Mouse (Mus musculus) natural killer cell, adult 2 months (primary cell): ENCODE data around the gene Clk4.

Experiments
- DNase-seq, 2 experiments: peaks; one replicate each; pipeline ENCODE4 v3.0.0; 2022; ENCODE audit warnings: low spot score in 2 of 2

Clk4 gene

GRCm38 (mm10) chr11:51308306-51308705 lies 46.8 kb downstream of the Clk4 start:
- no peak for DNase-seq

- DNase-seq, result no peak
These were observed 50.3 kb downstream of the Clk4 start for GRCm38 (mm10) chr11:51311846-51312245.

GRCm38 (mm10) chr11:51315991-51316810 lies 54.7 kb downstream of the Clk4 start:
- DNase-seq, result no peak

- no peak for DNase-seq
These were observed 59.1 kb downstream of the Clk4 start for GRCm38 (mm10) chr11:51320609-51321008.

- no peak for DNase-seq
These were observed 65.4 kb downstream of the Clk4 start for GRCm38 (mm10) chr11:51326908-51327307.

- no peak for DNase-seq
These were observed 66.9 kb downstream of the Clk4 start for GRCm38 (mm10) chr11:51328387-51328942.

- DNase-seq, result no peak
These were observed 68.5 kb downstream of the Clk4 start for GRCm38 (mm10) chr11:51329837-51330714.
